Mouse (Mus musculus): Measurements from ENCODE around the gene Mthfr. TPM values are rescaled to one million over a fixed set of nuclear protein-coding genes. Genes with fewer than 3 reads are reported as not detected.

The Mthfr gene
- total RNA-seq, 2 experiments from 2014 or later = 29.0 to 54.7 TPM

- DNase-seq = no peak
These were observed 27.0 kb downstream of the Mthfr start for GRCm38 (mm10) chr4:148065702-148066400.

DNA sequence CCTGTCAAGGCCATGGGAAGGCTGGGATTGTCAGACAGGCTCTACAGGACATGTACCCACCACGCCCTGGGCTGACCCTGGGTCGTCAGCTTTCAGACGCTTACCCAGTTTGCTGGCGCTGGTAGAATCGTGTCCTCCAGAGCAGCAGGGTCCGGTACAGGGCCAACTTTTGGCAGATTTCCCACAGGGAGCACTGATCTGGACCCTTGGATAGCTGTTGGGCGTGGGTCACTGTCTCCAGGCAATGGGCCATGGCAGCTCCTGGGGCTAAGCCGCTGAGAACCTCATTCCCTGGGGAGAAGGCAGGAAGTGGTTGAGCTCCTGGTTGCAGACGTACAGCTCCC, 27.5 kb downstream of the Mthfr start:
- peak; percentile 47 to 61 for DNase-seq

DNA sequence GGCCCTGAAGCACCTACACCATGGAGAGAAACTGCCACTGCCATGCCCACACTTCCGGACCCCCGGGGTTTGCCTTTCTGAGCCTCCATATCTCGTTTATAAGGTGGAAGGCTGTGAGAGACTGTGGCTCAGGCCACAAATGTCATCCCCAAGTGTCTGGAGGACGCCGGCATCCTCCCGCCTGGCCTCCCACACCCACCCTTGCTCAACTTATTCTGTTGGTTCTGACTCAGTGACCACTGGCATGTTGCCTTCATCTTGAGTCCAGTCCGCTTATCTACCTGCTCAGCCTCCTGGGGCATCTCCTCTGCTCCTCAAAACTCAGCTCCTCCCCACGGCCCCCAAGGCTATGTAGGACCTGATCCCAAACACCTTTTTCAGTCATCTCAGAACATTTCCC, 28.5 kb downstream of the Mthfr start:
- no peak for DNase-seq

- no peak for DNase-seq
These were observed 30.8 kb downstream of the Mthfr start for GRCm38 (mm10) chr4:148069602-148070218.

- DNase-seq = no peak
These were observed 32.6 kb downstream of the Mthfr start for GRCm38 (mm10) chr4:148071508-148071907.

- no peak for DNase-seq
These were observed 35.8 kb downstream of the Mthfr start for GRCm38 (mm10) chr4:148074521-148075189.

GRCm38 (mm10) chr4:148075259-148075658, 36.4 kb downstream of the Mthfr start:
- peak; percentile 85 to 86 for DNase-seq

GRCm38 (mm10) chr4:148075881-148076280, 37.0 kb downstream of the Mthfr start:
- no peak for DNase-seq

DNA sequence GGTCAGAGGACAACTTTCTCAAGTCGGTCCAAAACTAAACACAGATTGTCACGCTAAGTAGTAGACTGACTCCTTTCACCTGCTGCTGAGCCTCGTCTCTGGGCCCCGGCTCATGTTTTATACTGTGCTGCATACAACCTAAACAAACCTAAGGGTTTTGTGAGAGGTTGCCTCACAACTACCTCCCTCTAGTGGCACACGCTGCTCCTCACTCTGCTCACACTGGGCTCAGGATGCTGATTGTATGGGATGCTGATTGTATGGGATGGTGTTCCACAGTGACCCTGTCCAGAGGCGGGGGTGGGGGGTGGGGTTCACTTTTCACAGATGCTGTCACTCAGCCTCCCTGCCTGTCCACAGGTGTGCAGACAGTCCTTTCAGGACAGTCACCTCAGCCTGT, 40.3 kb downstream of the Mthfr start:
- no peak for DNase-seq

DNA sequence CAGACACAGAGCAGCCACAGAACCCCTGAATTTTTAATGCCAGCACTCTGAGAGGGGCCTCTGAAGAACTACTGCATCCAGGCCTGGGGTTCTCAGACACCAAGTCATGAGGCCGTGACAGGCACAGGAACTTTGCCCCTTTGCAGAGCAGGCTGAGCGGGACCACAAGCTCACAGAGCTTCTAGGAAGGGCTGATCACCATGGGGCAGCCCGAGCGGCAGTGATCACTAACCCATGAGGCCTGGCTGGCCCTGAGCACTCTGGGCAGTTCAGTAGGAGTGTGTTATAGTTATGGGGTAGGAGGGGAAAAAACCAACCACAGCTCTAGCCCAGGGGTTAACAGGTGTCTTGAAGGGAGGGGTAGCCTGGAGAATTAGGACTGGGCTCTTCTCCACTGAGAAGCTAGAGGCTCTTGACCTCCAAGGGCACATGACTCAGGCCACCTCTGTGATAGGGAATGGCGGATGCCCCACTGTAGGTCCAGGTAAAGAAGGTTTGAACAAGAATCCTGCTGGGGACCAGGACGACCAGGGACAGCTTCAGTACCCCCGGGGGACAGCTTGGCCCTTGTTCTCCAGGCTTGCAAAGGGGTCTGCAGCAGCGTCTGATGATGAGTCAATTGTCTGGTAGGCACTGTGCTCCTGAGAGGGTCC, 41.2 kb downstream of the Mthfr start:
- DNase-seq = no peak

DNA sequence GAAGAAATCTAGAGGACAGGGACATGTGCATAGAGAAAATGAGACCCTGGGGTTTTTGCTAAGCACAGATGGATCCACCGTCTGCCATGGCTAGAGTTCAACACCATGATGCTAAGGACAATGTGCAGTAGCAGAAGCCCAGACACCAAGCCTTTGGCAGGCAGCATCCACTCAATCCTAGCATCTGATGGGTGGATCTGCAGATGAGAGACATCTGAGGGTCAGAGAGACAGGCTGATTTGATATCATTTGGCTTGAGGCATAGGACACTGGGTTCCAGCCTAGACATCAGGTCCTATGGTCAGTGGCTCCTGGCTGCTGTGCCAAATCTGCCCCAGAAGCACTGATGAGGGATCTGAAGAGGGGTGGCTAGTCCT, 41.7 kb downstream of the Mthfr start:
- no peak for DNase-seq

DNA sequence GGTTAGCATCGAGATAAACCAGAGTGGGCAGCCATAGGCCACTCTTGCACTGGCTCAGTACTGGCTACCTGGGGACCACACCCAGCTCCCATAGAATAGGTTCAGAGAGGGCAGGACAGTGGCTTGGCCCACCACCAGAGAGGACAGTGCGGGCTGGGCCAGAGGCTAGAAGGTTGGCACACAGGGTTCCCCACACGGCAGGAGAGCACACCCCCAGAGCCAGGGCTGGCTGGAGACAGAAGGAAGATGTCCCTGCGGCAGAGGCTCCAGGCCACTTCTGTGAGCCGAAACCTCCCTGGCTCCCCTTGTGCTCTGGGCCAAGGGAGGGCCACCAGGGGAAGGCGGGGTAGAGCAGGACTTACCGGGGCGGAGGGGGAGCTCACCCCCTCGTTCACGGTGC, 42.3 kb downstream of the Mthfr start:
- DNase-seq = no peak

DNA sequence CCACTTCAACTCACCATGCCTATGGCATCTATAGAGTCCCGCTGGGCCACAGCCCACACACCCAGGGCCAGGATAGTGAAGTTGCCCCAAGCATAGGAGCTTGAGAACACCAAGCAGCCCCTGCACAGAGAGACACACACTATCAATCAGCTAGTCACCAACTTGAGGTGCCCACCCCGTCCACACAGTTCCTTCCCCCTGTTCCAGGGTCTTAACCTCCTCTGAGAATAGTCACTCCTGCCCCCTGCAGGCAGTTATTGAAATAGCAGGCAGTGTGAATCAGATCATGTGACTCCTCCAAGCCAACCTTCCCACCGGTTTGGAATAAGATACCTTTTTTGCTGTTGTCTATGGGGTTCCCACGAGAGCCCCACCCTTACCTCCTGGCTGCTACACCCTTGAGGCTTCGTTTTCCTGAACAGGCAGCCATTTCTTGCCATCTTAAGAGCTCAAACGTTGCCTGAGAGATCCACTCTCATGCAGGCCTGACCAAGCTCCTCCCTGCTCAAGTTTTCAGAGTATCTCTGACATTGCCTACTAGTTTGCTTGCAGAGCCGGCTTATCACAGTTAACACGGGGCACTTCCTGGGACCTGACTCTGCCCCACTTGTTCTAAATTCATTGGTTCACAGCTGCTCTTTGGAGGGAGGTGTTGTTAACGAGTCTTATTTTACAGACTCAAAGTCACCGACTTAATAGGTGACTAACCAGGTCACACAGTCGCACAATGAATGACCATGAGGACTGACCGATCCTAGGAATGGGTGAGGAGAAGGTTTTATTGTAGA, 43.6 kb downstream of the Mthfr start:
- DNase-seq = peak; percentile 52 to 58

DNA sequence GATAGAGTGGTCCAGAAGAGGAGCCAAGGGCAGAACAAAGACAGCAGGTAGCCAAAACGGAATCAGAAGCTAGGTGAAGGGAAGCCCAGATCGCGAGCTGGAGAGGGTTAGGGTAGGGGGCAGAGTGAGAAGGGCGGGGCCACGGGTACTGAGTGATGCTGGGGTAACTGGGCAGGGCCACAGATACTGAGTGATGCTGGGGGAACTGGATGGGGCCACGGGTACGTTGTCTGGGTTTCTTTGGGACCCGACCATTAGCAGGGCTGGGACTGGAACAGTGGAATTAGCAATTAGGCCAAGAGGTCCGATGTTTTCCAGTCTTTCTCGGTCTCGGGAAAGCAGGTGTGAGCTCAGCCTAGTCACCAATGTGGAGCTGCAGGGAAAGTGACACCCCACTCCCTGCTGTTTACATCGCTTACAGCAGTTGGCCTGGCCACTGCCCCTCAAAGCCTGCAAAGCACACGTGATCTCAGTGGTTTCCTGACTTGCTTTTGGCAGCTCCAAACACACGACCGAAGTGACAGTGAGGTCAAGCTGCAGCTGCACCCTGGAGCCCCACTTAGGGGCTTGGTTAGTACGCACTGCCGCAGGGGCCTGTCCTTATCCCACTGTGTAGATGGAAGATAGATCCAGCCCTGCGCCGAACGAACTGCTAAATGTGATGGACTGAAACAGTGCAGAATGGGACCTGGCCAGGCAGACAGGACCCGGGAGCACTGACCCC, 44.5 kb downstream of the Mthfr start:
- DNase-seq = peak in 1 of 2 experiments; percentile 56

DNA sequence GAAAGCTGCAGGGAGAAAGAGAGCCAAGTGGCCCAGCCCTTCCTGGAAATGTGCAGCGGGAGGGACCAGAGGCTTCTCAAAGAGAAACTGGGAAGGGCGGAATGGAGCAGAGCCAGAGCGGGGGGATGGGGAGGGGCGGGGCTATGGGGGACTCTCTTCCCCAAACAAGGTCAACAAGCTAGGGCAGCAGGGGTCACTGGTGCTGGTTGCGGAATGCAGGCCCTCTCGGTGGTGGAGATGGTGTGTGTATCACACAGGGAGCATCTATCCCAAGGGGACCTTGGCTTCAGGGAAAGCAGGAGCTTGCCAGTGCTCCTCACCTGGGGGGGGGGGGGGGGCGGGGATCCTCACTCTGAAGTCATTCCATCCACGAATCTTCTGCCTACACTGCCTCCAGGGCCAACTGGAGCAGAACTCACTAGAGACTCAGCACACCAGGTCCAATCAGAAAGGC, 45.4 kb downstream of the Mthfr start:
- DNase-seq = peak; percentile 56 to 63

- peak; percentile 62 for DNase-seq
These were observed 46.4 kb downstream of the Mthfr start for GRCm38 (mm10) chr4:148085131-148085906.

- DNase-seq = peak; percentile 58 to 71
These were observed 47.0 kb downstream of the Mthfr start for GRCm38 (mm10) chr4:148085907-148086305.

DNA sequence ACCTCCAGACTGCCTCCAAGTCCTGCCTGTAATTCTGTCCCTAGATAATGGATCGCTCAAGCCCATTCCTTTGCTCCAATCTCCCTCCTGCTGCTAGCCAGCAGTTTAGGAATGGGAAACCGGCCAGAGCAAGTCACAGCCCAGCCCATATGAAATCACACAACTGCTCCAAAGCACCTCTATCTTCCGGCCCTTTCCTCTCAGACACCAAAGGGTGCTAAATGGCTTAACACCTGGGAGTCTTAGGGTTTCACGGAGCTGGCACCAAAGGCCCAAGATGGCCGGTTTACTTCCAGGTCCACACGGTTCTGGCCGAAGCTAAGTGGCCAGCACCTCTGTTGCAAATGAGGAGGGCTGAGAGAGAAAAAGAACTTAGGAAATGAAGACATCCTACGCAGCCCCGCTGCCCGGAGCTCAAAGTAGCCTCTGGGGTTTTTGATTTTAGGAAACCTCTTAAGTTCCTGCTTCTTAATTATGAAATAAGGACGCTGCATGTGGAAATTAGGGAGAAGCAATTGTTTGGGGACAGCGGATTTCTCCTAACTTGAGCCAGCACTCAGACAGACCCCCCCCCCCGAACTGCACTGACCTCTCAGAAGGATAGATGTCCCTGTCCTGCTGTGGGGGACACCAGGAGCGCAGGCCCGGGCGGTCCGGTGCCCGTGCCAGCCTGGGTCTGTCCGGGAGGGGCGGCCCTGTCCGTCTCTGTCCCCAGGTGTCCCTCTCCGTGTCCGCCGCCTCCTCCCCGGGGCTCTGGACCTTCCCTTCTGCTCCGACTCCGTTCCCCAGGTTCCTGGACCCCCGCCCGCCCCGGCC, 48.4 kb downstream of the Mthfr start:
- DNase-seq = peak; percentile 58 to 66

GRCm38 (mm10) chr4:148087907-148088527, 49.1 kb downstream of the Mthfr start, which contains the start of gene Agtrap:
Gene Agtrap, minus strand, starts transcription at chr4:148088031.
- DNase-seq = peak; percentile 98
